Mouse (Mus musculus): ENCODE data around the gene Btn2a2.
"Not testable (repeated sequence)": the region's sequence is repeated elsewhere in the genome, so short reads cannot be mapped to it uniquely, and the experiment has no call there.

The Btn2a2 gene

GRCm38 (mm10) chr13:23488400-23489322, at the start of gene Btn2a2:
Btn2a2 (minus strand) TSS chr13:23488857.
- DNase-seq (ENCODE audit: low read depth, low spot score): no peak

GRCm38 (mm10) chr13:23538249-23538648, 49.6 kb upstream of the Btn2a2 start:
- no peak for DNase-seq (ENCODE audit: low read depth, low spot score)

- DNase-seq (ENCODE audit: low read depth, low spot score): no peak
Measured at GRCm38 (mm10) chr13:23537006-23537710, 48.5 kb upstream of the Btn2a2 start.

- DNase-seq (ENCODE audit: low read depth, low spot score): no peak
Measured at GRCm38 (mm10) chr13:23536076-23536822, 47.6 kb upstream of the Btn2a2 start.

GRCm38 (mm10) chr13:23535137-23536075, 46.7 kb upstream of the Btn2a2 start, which contains the start of gene Hist1h3g:
Hist1h3g (plus strand) TSS chr13:23535422.
- DNase-seq (ENCODE audit: low read depth, low spot score): not testable (repeated sequence)

GRCm38 (mm10) chr13:23534368-23535131, 45.9 kb upstream of the Btn2a2 start:
- no peak for DNase-seq (ENCODE audit: low read depth, low spot score)

- not testable (repeated sequence) for DNase-seq (ENCODE audit: low read depth, low spot score)
Measured at GRCm38 (mm10) chr13:23533560-23534367, 45.1 kb upstream of the Btn2a2 start, which contains the start of gene Hist1h2af. Hist1h2af (plus strand) TSS chr13:23533906.

GRCm38 (mm10) chr13:23532262-23533075, 43.8 kb upstream of the Btn2a2 start:
- DNase-seq (ENCODE audit: low read depth, low spot score): no peak

GRCm38 (mm10) chr13:23530901-23531875, 42.5 kb upstream of the Btn2a2 start, which contains the start of gene Hist1h4h:
Hist1h4h (plus strand) TSS chr13:23531050.
- no peak for DNase-seq (ENCODE audit: low read depth, low spot score)

GRCm38 (mm10) chr13:23530181-23530900, 41.7 kb upstream of the Btn2a2 start:
- no peak for DNase-seq (ENCODE audit: low read depth, low spot score)

- no peak for DNase-seq (ENCODE audit: low read depth, low spot score)
Measured at GRCm38 (mm10) chr13:23529480-23530165, 41.0 kb upstream of the Btn2a2 start.

GRCm38 (mm10) chr13:23529005-23529404, 40.3 kb upstream of the Btn2a2 start:
- no peak for DNase-seq (ENCODE audit: low read depth, low spot score)

GRCm38 (mm10) chr13:23526312-23526711, 37.7 kb upstream of the Btn2a2 start:
- DNase-seq (ENCODE audit: low read depth, low spot score): no peak

GRCm38 (mm10) chr13:23525901-23526300, 37.2 kb upstream of the Btn2a2 start:
- no peak for DNase-seq (ENCODE audit: low read depth, low spot score)

- no peak for DNase-seq (ENCODE audit: low read depth, low spot score)
Measured at GRCm38 (mm10) chr13:23524654-23525053, 36.0 kb upstream of the Btn2a2 start.

- DNase-seq (ENCODE audit: low read depth, low spot score): no peak
Measured at GRCm38 (mm10) chr13:23523976-23524375, 35.3 kb upstream of the Btn2a2 start.
